Mouse (Mus musculus) midbrain, postnatal 0 days (tissue): ENCODE data around the gene Plscr3. TPM values are rescaled to one million over a fixed set of nuclear protein-coding genes. Genes with fewer than 3 reads are reported as not detected.

Source experiments
- ATAC-seq: fragments of 200-750 bp; cut with Nextera tagmentation; 2 replicates; pipeline ENCODE4 v1.8.0; 2017; ENCODE audit warnings: moderate number of reproducible peaks, mild to moderate bottlenecking, moderate TSS enrichment, moderate library complexity; ENCODE audit not compliant: low FRiP score
- DNase-seq: peaks from one replicate; pipeline ENCODE4 v3.0.0-alpha.2; 2015; ENCODE audit warnings: low spot score
- H3K27ac ChIP-seq: fragments of 300-500 bp; sonication (generic); 2 replicates; pipeline ENCODE4 v1.5.1; 2014; ENCODE audit warnings: low read depth, mild to moderate bottlenecking, low read length, mixed read lengths
- H3K27me3 ChIP-seq: fragments of 300-500 bp; sonication (generic); 2 replicates; pipeline ENCODE4 v1.6.1; 2014; ENCODE audit warnings: low read length, control low read depth, mixed read lengths; ENCODE audit not compliant: insufficient read depth
- H3K36me3 ChIP-seq: fragments of 300-500 bp; sonication (generic); 2 replicates; pipeline ENCODE4 v1.6.1; 2014; ENCODE audit warnings: low read length, control low read depth, mixed read lengths; ENCODE audit not compliant: insufficient read depth
- H3K4me1 ChIP-seq: fragments of 300-500 bp; sonication (generic); 2 replicates; pipeline ENCODE4 v1.6.1; 2014; ENCODE audit warnings: mild to moderate bottlenecking, control low read depth, antibody characterized with exemption, low read length, mixed read lengths; ENCODE audit not compliant: insufficient read depth
- H3K4me2 ChIP-seq: fragments of 300-500 bp; sonication (generic); 2 replicates; pipeline ENCODE4 v1.6.1; 2014; ENCODE audit warnings: low read depth, mild to moderate bottlenecking, low read length, mixed read lengths; ENCODE audit not compliant: poor library complexity, severe bottlenecking
- H3K4me3 ChIP-seq: fragments of 300-500 bp; sonication (generic); 2 replicates; pipeline ENCODE4 v1.5.1; 2014; ENCODE audit warnings: low read depth, mild to moderate bottlenecking, low read length, moderate library complexity
- H3K9ac ChIP-seq: fragments of 300-500 bp; sonication (generic); replicated peaks from 2 replicates; pipeline ENCODE4 v1.6.1; 2014; ENCODE audit warnings: mild to moderate bottlenecking, low read length, moderate library complexity, mixed read lengths; ENCODE audit not compliant: poor library complexity, severe bottlenecking
- H3K9me3 ChIP-seq: fragments of 300-500 bp; sonication (generic); 2 replicates; pipeline ENCODE4 v1.6.1; 2016; ENCODE audit warnings: low read length, control low read depth
- CTCF ChIP-seq: IDR thresholded peaks from 2 replicates; pipeline ENCODE4 v1.5.1; 2016; ENCODE audit warnings: antibody characterized with exemption, mild to moderate bottlenecking
- WGBS: fragments of 180-500 bp; shearing (Covaris S2); extraction: QIAGEN DNeasy Blood & Tissue Kit; methylation state at CpG from one replicate; pipeline ENCODE4 v1.1.7; 2014; 5-methylcytosine and 5-hydroxymethylcytosine counted together
- polyA plus RNA-seq: library from polyadenylated mRNA; unstranded; fragments of >200 nt; fragmentation: Nextera tagmentation; extraction: Ambion mirVana; gene quantifications from 2 replicates; pipeline ENCODE4 v1.2.1, GENCODE M21; 2015
- total RNA-seq: library from RNA; depleted of rRNA; stranded (reverse); fragments of >200 nt; gene quantifications from 2 replicates; pipeline ENCODE4 v1.2.3, GENCODE M21; 2014

Plscr3 gene
- total and polyA plus RNA-seq, 2 experiments from 2014 or later, result 24.1 to 33.5 TPM

DNA sequence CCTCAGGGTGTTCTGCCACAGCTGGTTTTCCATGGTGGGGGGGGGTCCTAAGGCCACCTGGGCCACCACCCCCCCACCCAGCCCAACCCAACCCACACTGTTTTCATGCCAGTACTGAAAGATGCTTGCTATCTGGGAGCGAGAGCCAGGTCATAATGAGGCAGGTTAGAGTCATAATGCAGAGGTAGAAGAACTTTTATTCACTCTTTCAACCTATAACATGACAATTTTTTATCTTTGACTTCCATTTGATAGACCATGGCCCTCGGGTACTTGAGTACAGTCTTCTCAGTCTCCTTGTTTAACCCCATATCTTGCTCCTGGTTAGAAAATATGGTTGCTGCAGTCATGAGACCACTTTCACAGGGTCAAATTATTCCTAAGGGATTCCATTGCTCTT, 27.8 kb upstream of the Plscr3 start, which contains the start of gene Spem2:
Spem2 (minus strand) TSS at position 101 of the 400 bp plus-strand sequence.
- Histone ChIP-seq H3K4me3 (no peak within 1 kb of the TSS), H3K9ac (no peak within 1 kb of the TSS), H3K27ac (no peak within 1 kb of the TSS), H3K4me1 (no peaks in the 10 kb centered on the region), H3K36me3 (no peaks in the 10 kb centered on the region), H3K27me3 (no peaks in the 10 kb centered on the region), H3K9me3 (no peaks in the 10 kb centered on the region), H3K4me2 (no peak within 1 kb of the TSS)
- WGBS, result 76% methylated on average over 2 of the region's 2 CpGs
- TF ChIP-seq CTCF, result no peak
- ATAC-seq, result no peak
- no peak for DNase-seq

DNA sequence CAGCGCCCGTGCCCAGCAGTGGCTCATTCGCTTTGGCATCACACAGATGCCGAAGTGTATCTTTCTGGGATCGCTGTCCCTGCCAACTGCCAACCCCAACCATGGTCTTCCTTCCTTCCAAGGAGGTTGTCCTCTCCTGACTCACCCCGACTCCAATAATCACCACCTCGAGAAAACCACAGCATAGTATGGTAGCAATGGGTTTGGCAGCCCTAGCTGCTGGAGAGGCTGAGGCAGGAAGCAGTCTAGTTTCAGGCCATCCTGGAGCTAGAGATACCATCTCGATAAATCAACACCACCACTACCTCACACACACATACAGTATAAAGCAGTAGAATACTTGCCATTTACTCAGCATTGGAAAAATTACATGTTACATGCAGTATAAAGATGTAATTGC, 27.3 kb upstream of the Plscr3 start:
- H3K9me3 ChIP-seq, result no peaks in the 10 kb centered on the region
- peaks cover 3% of the 10 kb centered on the region; the same call in 1 of the 2 replicates for H3K36me3 ChIP-seq
- no peak overlapping the region for H3K4me3 ChIP-seq
- DNase-seq, result no peak
- H3K27me3 ChIP-seq, result no peaks in the 10 kb centered on the region
- H3K4me1 ChIP-seq, result no peaks in the 10 kb centered on the region
- H3K27ac ChIP-seq, result no peak overlapping the region
- H3K4me2 ChIP-seq, result no peak overlapping the region
- TF ChIP-seq CTCF, result no peak
- 90% methylated on average over 8 of the region's 8 CpGs for WGBS
- ATAC-seq, result no peak
- no peak overlapping the region for H3K9ac ChIP-seq

DNA sequence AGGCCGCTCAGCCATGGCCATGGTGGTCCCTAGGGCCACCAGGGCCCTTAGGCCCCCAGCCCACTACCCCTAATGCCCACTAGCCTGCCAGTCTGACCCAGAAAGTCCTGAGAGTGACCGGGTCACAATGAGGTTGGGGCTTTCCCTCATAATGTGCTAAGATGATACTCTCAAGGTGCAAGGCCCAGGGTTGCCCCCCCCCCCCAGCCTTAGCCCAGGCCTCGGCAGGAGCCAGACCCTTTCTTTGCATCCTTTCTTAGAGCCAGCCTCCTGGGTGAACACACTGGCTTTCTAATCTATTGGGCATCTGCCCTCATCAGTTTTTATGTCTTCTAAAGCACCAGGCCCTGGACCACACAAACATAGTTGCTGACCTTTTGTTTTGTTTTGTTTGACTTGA, 24.1 kb upstream of the Plscr3 start, which contains the start of gene Spem1:
Spem1 (minus strand) TSS at position 101 of the 400 bp plus-strand sequence.
- no peak for TF ChIP-seq CTCF
- H3K4me3 ChIP-seq, result no peak within 1 kb of the TSS
- ATAC-seq (no peak), DNase-seq (no peak)
- H3K27ac ChIP-seq, result no peak within 1 kb of the TSS
- no peak within 1 kb of the TSS for H3K9ac ChIP-seq
- peaks cover 32% of the 10 kb centered on the region for H3K36me3 ChIP-seq
- H3K4me2 ChIP-seq, result no peak within 1 kb of the TSS
- 93% methylated on average over 3 of the region's 3 CpGs for WGBS
- H3K27me3 ChIP-seq, result no peaks in the 10 kb centered on the region
- H3K4me1 ChIP-seq, result no peaks in the 10 kb centered on the region
- no peaks in the 10 kb centered on the region for H3K9me3 ChIP-seq

- Histone ChIP-seq H3K4me2 (no peak overlapping the region), H3K4me1 (no peaks in the 10 kb centered on the region), H3K27me3 (no peaks in the 10 kb centered on the region), H3K27ac (no peak overlapping the region), H3K9ac (no peak overlapping the region), H3K9me3 (no peaks in the 10 kb centered on the region), H3K36me3 (peaks cover 46% of the 10 kb centered on the region), H3K4me3 (no peak overlapping the region)
- no peak for TF ChIP-seq CTCF
- WGBS, result 72% methylated on average over 2 of the region's 2 CpGs
- DNase-seq, result no peak
- ATAC-seq, result no peak
Measured at GRCm38 (mm10) chr11:69823456-69823855, 22.7 kb upstream of the Plscr3 start.

DNA sequence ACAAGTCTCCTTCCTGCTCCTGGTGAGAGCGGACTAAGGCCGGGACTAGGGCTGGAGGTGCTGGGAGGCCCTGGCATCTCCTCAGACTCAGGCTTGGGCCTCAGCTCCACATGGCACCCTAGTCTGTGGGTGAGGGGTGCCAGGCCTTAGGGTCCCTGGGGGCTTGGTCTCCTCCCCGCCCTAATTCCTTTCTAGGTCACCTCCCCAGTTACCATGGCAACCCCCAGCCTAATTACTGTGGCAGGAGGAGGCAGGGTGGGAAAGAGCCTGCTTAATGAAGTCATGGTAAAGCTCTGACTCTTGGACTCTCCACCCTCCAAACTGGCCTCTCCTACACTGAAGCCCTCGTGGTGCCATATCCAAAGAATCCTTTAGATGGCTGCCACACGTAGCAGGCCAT, 17.3 kb upstream of the Plscr3 start:
- H3K4me1 ChIP-seq, result peaks cover 4% of the 10 kb centered on the region; the same call in 1 of the 2 replicates
- H3K9me3 ChIP-seq, result no peaks in the 10 kb centered on the region
- 62% methylated on average over 5 of the region's 5 CpGs for WGBS
- H3K36me3 ChIP-seq, result peaks cover 65% of the 10 kb centered on the region
- ATAC-seq (no peak), DNase-seq (no peak)
- H3K4me2 ChIP-seq, result no peak overlapping the region
- H3K27me3 ChIP-seq, result no peaks in the 10 kb centered on the region
- no peak overlapping the region for H3K4me3 ChIP-seq
- no peak overlapping the region for H3K9ac ChIP-seq
- H3K27ac ChIP-seq, result no peak overlapping the region
- TF ChIP-seq CTCF, result no peak

- H3K9ac ChIP-seq, result peak overlapping the region; percentile 98
- peak overlapping the region; percentile 97 for H3K4me2 ChIP-seq
- no peak for TF ChIP-seq CTCF
- WGBS, result 58% methylated on average over 8 of the region's 8 CpGs
- H3K27ac ChIP-seq, result 0 out of 2 replicates have a peak overlapping the region, but pooled peaks have one; percentile 32
- DNase-seq (no peak), ATAC-seq (no peak)
- H3K27me3 ChIP-seq, result no peaks in the 10 kb centered on the region
- H3K36me3 ChIP-seq, result peaks cover 22% of the 10 kb centered on the region
- H3K4me1 ChIP-seq, result peaks cover 7% of the 10 kb centered on the region; the same call in 1 of the 2 replicates
- peak overlapping the region; percentile 91 for H3K4me3 ChIP-seq
- H3K9me3 ChIP-seq, result no peaks in the 10 kb centered on the region
Measured at GRCm38 (mm10) chr11:69833554-69833953, 12.6 kb upstream of the Plscr3 start.
